ENCODE assay signal across 28 mouse cellular contexts in the genomic region with DNA sequence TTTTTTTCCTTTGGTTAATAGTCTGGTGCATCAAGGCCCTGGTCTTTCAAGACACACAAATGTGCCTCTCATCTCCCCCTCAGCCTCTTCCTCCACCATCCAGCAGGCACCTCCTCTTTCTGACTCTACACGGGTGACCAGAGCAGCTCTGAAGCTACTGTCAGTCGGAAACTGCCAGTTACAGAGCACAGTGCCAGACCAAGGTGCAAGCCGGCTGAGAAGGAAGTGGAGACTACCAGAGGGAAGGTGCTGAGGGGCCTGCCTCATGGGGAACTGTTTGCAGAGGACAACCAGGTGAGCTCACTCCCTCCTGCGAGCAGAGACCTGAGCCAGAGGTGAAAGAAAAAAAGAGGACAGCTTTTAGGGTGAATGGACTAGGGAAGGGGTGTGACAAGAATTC. TPM values are rescaled to one million over a fixed set of nuclear protein-coding genes. Genes with fewer than 3 reads are reported as not detected.
DNase-seq lines count a peak whose midpoint lies in the region; ATAC-seq and TF ChIP-seq lines count a peak whose summit lies in the region.
"Had no signal": no experiment of that assay in that cellular context is flagged by ENCODE, and none has a peak within 500 bp of the region (broad histone marks: within the 10 kb centered on the region; RNA-seq: fewer than 3 reads in every experiment).

Gcsam (plus strand) TSS at position 114 of the 400 bp plus-strand sequence.

- H3K36me3 ChIP-seq in midbrain, embryonic 11.5 days (ENCODE audit: control insufficient read depth, insufficient read depth, low read length) = no peaks in the 10 kb centered on the region
- no peaks in the 10 kb centered on the region for H3K36me3 ChIP-seq in midbrain, embryonic 13.5 days
- no peaks in the 10 kb centered on the region for H3K36me3 ChIP-seq in stomach, postnatal 0 days (ENCODE audit: control insufficient read depth, insufficient read depth, low read length)
- H3K36me3 ChIP-seq in kidney, adult 2 months (ENCODE audit: control insufficient read depth, insufficient read depth, low read length) = no peaks in the 10 kb centered on the region
- H3K36me3 ChIP-seq: embryonic facial prominence, embryonic 15.5 days; G1E; heart, embryonic 13.5 days; kidney, embryonic 15.5 days; limb, embryonic 13.5 days; midbrain, embryonic 10.5 days had no signal

- H3K27me3 ChIP-seq in midbrain, embryonic 11.5 days (ENCODE audit: control insufficient read depth, insufficient read depth, low read length) = no peaks in the 10 kb centered on the region
- H3K27me3 ChIP-seq in midbrain, embryonic 13.5 days = no peaks in the 10 kb centered on the region; the same call in 1 of the 2 replicates
- H3K27me3 ChIP-seq in stomach, postnatal 0 days (ENCODE audit: control insufficient read depth, insufficient read depth, low read length) = no peaks in the 10 kb centered on the region
- H3K27me3 ChIP-seq in kidney, adult 2 months (replicated peaks; ENCODE audit: control insufficient read depth, insufficient read depth, low read length) = no peaks in the 10 kb centered on the region
- H3K27me3 ChIP-seq: embryonic facial prominence, embryonic 15.5 days; heart, embryonic 13.5 days; kidney, embryonic 15.5 days; limb, embryonic 13.5 days had no signal

- no peaks in the 10 kb centered on the region for H3K9me3 ChIP-seq in midbrain, embryonic 11.5 days (ENCODE audit: control insufficient read depth, low read length)
- H3K9me3 ChIP-seq in midbrain, embryonic 13.5 days = no peaks in the 10 kb centered on the region
- H3K9me3 ChIP-seq in stomach, postnatal 0 days (ENCODE audit: control insufficient read depth, low read length) = no peaks in the 10 kb centered on the region
- H3K9me3 ChIP-seq: embryonic facial prominence, embryonic 15.5 days; G1E; heart, embryonic 13.5 days; kidney, embryonic 15.5 days; limb, embryonic 13.5 days; midbrain, embryonic 10.5 days had no signal

- DNase-seq in gastrocnemius, adult 2 months = no peak
- DNase-seq in gastrocnemius, postnatal 14 days = no peak
- DNase-seq in midbrain, embryonic 11.5 days (ENCODE audit: low spot score, missing footprints) = peak; percentile 35
- DNase-seq in stomach, postnatal 0 days (ENCODE audit: low spot score) = peak; percentile 26
- DNase-seq in layer of hippocampus, adult 9-11 months = no peak
- DNase-seq in kidney, adult 2 months = no peak
- DNase-seq: adrenal gland, postnatal 10 days; cerebellum, adult 9-10 months; forebrain, postnatal 0 days; heart, adult 11 months; heart, postnatal 36 days; kidney, postnatal 4 days; lung, postnatal 10 days; retina, postnatal 1 day; thymus, adult 2 months had no signal

- peak within 1 kb of the TSS; percentile 59; the same call in 1 of the 2 replicates for H3K27ac ChIP-seq in gastrocnemius, adult 2 months
- no peak within 1 kb of the TSS for H3K27ac ChIP-seq in midbrain, embryonic 11.5 days (ENCODE audit: low read depth, low read length)
- H3K27ac ChIP-seq in midbrain, embryonic 13.5 days = no peak within 1 kb of the TSS
- peak within 1 kb of the TSS; percentile 66; the same call in 1 of the 2 replicates for H3K27ac ChIP-seq in stomach, postnatal 0 days (replicated peaks)
- H3K27ac ChIP-seq in kidney, adult 2 months (ENCODE audit: insufficient read depth, low read depth, low read length) = no peak within 1 kb of the TSS
- H3K27ac ChIP-seq: embryonic facial prominence, embryonic 15.5 days; heart, embryonic 13.5 days; limb, embryonic 13.5 days; midbrain, embryonic 10.5 days had no signal

- H3K4me3 ChIP-seq in gastrocnemius, adult 2 months = no peak within 1 kb of the TSS
- no peak within 1 kb of the TSS for H3K4me3 ChIP-seq in midbrain, embryonic 11.5 days (ENCODE audit: low read depth, low read length)
- no peak within 1 kb of the TSS for H3K4me3 ChIP-seq in midbrain, embryonic 13.5 days (replicated peaks)
- no peak within 1 kb of the TSS for H3K4me3 ChIP-seq in stomach, postnatal 0 days (ENCODE audit: low read depth, low read length)
- H3K4me3 ChIP-seq in kidney, adult 2 months (ENCODE audit: insufficient read depth, low read depth, low read length) = no peak within 1 kb of the TSS
- H3K4me3 ChIP-seq: embryonic facial prominence, embryonic 15.5 days; heart, embryonic 13.5 days; kidney, embryonic 15.5 days; limb, embryonic 13.5 days; midbrain, embryonic 10.5 days had no signal

- 73% methylated on average over 4 of the region's 4 CpGs for WGBS in midbrain, embryonic 11.5 days
- 82% methylated on average over 4 of the region's 4 CpGs for WGBS in midbrain, embryonic 13.5 days
- 48% methylated on average over 4 of the region's 4 CpGs for WGBS in stomach, postnatal 0 days
- WGBS in kidney, adult 2 months = 71% methylated on average over 4 of the region's 4 CpGs

- no peak for TF ChIP-seq EP300 in stomach, postnatal 0 days (optimal IDR thresholded peaks at IDR 0.05)

- H3K9ac ChIP-seq in midbrain, embryonic 11.5 days (ENCODE audit: low read length) = no peak within 1 kb of the TSS
- no peak within 1 kb of the TSS for H3K9ac ChIP-seq in midbrain, embryonic 13.5 days (replicated peaks)
- no peak within 1 kb of the TSS for H3K9ac ChIP-seq in stomach, postnatal 0 days (ENCODE audit: low read length)
- H3K9ac ChIP-seq: embryonic facial prominence, embryonic 15.5 days; forebrain, postnatal 0 days; heart, embryonic 13.5 days; kidney, embryonic 15.5 days; limb, embryonic 13.5 days had no signal

- intact Hi-C loops in gastrocnemius, adult 2 months (cut with DNase I) = no loop called here
- intact Hi-C loops in gastrocnemius, postnatal 14 days (cut with DNase I; ENCODE audit: low total_unique reads) = no loop called here

- ATAC-seq in midbrain, embryonic 11.5 days (ENCODE audit: low FRiP score) = no peak
- ATAC-seq in midbrain, embryonic 13.5 days = no peak
- 0 out of 2 replicates have a peak, but pooled peaks have one; percentile 22 for ATAC-seq in megakaryocyte, adult 5-6 weeks (ENCODE audit: poor library complexity, severe bottlenecking)
- ATAC-seq in stomach, postnatal 0 days (ENCODE audit: low FRiP score, low TSS enrichment) = peak; percentile 72; the same call in 1 of the 2 replicates
- ATAC-seq: activated CD4-positive, CD25-positive, alpha-beta regulatory T cell, adult 4 months; forebrain, postnatal 0 days had no signal

- H3K4me2 ChIP-seq in midbrain, embryonic 11.5 days = no peak within 1 kb of the TSS
- no peak within 1 kb of the TSS for H3K4me2 ChIP-seq in midbrain, embryonic 13.5 days (replicated peaks)
- H3K4me2 ChIP-seq in stomach, postnatal 0 days (replicated peaks; ENCODE audit: low read depth) = no peak within 1 kb of the TSS
- H3K4me2 ChIP-seq: embryonic facial prominence, embryonic 15.5 days; heart, embryonic 13.5 days; kidney, embryonic 15.5 days; limb, embryonic 13.5 days had no signal

- no peak for TF ChIP-seq POLR2A in kidney, adult 2 months (IDR thresholded peaks at IDR 0.05; ENCODE audit: low read depth, low read length)

- no peaks in the 10 kb centered on the region for H3K4me1 ChIP-seq in midbrain, embryonic 11.5 days (ENCODE audit: control insufficient read depth, insufficient read depth, low read length)
- H3K4me1 ChIP-seq in midbrain, embryonic 13.5 days (replicated peaks) = no peaks in the 10 kb centered on the region
- no peaks in the 10 kb centered on the region for H3K4me1 ChIP-seq in stomach, postnatal 0 days (replicated peaks; ENCODE audit: control insufficient read depth, insufficient read depth)
- H3K4me1 ChIP-seq in kidney, adult 2 months (ENCODE audit: control insufficient read depth, insufficient read depth, low read length) = peaks cover 2% of the 10 kb centered on the region; the same call in 1 of the 2 replicates
- H3K4me1 ChIP-seq: embryonic facial prominence, embryonic 15.5 days; heart, embryonic 13.5 days; limb, embryonic 13.5 days had no signal

- TF ChIP-seq CTCF in gastrocnemius, adult 2 months (IDR thresholded peaks at IDR 0.05) = no peak
- TF ChIP-seq CTCF in stomach, postnatal 0 days (IDR thresholded peaks at IDR 0.05; ENCODE audit: low read depth) = no peak
- TF ChIP-seq CTCF in kidney, adult 2 months (conservative IDR thresholded peaks at IDR 0.05; ENCODE audit: insufficient read depth, insufficient read length, low read depth, low read length) = no peak

RNA-seq across cellular contexts. Expression of gene Gcsam, which starts in this region (rescaled TPM):
- not detected for total RNA-seq in gastrocnemius, adult 2 months (2021)
- total RNA-seq in gastrocnemius, postnatal 14 days (2021) = under 1 TPM; 0.11 to 0.14 TPM
- 0.14 TPM in 1 of 2 replicates, not detected in the other for polyA plus RNA-seq in midbrain, embryonic 11.5 days (2014; fragmentation: Nextera tagmentation; extraction: Ambion mirVana)
- not detected in 2 replicates for polyA plus RNA-seq in midbrain, embryonic 13.5 days (2015; fragmentation: Nextera tagmentation; extraction: Ambion mirVana)
- not detected in 2 replicates for total RNA-seq in megakaryocyte, adult 5-6 weeks (2015)
- not detected in 2 replicates for total RNA-seq in megakaryocyte, adult 5-6 weeks (2017)
- polyA plus RNA-seq in stomach, postnatal 0 days (2015; fragmentation: Nextera tagmentation; extraction: Ambion mirVana) = 0.11 and 0.12 TPM in 2 replicates
- polyA plus RNA-seq in kidney, adult 2 months (2012; rRNA removed) = 0.11 and 0.44 TPM in 2 replicates
- total RNA-seq: forebrain, postnatal 0 days; layer of hippocampus, postnatal 25 days; left cerebral cortex, postnatal 14 days; monocyte, adult 5-6 weeks had no signal
- polyA plus RNA-seq: cortical plate, adult 2 months; forebrain, postnatal 0 days; G1E; heart, embryonic 13.5 days had no signal

Comparison
In these comparisons a context has a peak if more than half of its experiments do, and no peak if none do; other contexts are left out.
1. Peak in DNase-seq in midbrain, embryonic 11.5 days; RNA of the gene not detected or under 1 TPM.
2. Peak in ATAC-seq in megakaryocyte, adult 5-6 weeks; RNA of the gene not detected or under 1 TPM.
3. Peak in DNase-seq, ATAC-seq and H3K27ac ChIP-seq in stomach, postnatal 0 days; RNA of the gene not detected or under 1 TPM.